Mouse (Mus musculus) ovary, adult 18-20 months (tissue): Measurements from ENCODE around the gene Sdhb.

Experiments
- DNase-seq: peaks from one replicate; pipeline ENCODE4 v3.0.0; 2022; ENCODE audit warnings: low spot score, mixed read lengths

The Sdhb gene

GRCm38 (mm10) chr4:140948481-140948880, 12.5 kb upstream of the Sdhb start:
- DNase-seq = no peak

GRCm38 (mm10) chr4:140949052-140949451, 12.0 kb upstream of the Sdhb start:
- no peak for DNase-seq

GRCm38 (mm10) chr4:140949616-140950015, 11.4 kb upstream of the Sdhb start:
- no peak for DNase-seq

GRCm38 (mm10) chr4:140950574-140950973, 10.4 kb upstream of the Sdhb start:
- no peak for DNase-seq

- no peak for DNase-seq
Measured at GRCm38 (mm10) chr4:140951861-140952641, 9.0 kb upstream of the Sdhb start.

- no peak for DNase-seq
Measured at GRCm38 (mm10) chr4:140957131-140957702, 3.8 kb upstream of the Sdhb start.

GRCm38 (mm10) chr4:140957725-140958124, 3.3 kb upstream of the Sdhb start:
- DNase-seq = no peak

GRCm38 (mm10) chr4:140958319-140958718, 2.7 kb upstream of the Sdhb start:
- DNase-seq = no peak

- no peak for DNase-seq
Measured at GRCm38 (mm10) chr4:140959128-140959679, 1.8 kb upstream of the Sdhb start.

GRCm38 (mm10) chr4:140959715-140960479, 1.1 kb upstream of the Sdhb start:
- DNase-seq = no peak

GRCm38 (mm10) chr4:140961467-140962206, 634 bp downstream of the Sdhb start:
- no peak for DNase-seq

GRCm38 (mm10) chr4:140962207-140962909, 1.4 kb downstream of the Sdhb start:
- no peak for DNase-seq

GRCm38 (mm10) chr4:140962950-140963349, 1.9 kb downstream of the Sdhb start:
- DNase-seq = peak; percentile 80

GRCm38 (mm10) chr4:140963941-140964597, 3.1 kb downstream of the Sdhb start:
- no peak for DNase-seq

- DNase-seq = peak; percentile 70
Measured at GRCm38 (mm10) chr4:140964620-140965019, 3.6 kb downstream of the Sdhb start.

- no peak for DNase-seq
Measured at GRCm38 (mm10) chr4:140967386-140968159, 6.6 kb downstream of the Sdhb start.

- DNase-seq = no peak
Measured at GRCm38 (mm10) chr4:140971691-140972090, 10.7 kb downstream of the Sdhb start.

GRCm38 (mm10) chr4:140974408-140974807, 13.4 kb downstream of the Sdhb start:
- no peak for DNase-seq

- no peak for DNase-seq
Measured at GRCm38 (mm10) chr4:140975356-140975755, 14.4 kb downstream of the Sdhb start.

- DNase-seq = no peak
Measured at GRCm38 (mm10) chr4:140977278-140977677, 16.3 kb downstream of the Sdhb start.
